Mouse (Mus musculus) yolk sac, embryonic 10.5 days (tissue): ENCODE measurements around the gene Tuba8.

Experiments used
- DNase-seq: peaks from one replicate; pipeline ENCODE4 v3.0.0-alpha.2; 2017; ENCODE audit warnings: low spot score

The Tuba8 gene

GRCm38 (mm10) chr6:121194956-121195731 is 15.4 kb upstream of the Tuba8 start:
- DNase-seq = no peak

GRCm38 (mm10) chr6:121197807-121198365 is 12.6 kb upstream of the Tuba8 start:
- DNase-seq = peak; percentile 80

DNA sequence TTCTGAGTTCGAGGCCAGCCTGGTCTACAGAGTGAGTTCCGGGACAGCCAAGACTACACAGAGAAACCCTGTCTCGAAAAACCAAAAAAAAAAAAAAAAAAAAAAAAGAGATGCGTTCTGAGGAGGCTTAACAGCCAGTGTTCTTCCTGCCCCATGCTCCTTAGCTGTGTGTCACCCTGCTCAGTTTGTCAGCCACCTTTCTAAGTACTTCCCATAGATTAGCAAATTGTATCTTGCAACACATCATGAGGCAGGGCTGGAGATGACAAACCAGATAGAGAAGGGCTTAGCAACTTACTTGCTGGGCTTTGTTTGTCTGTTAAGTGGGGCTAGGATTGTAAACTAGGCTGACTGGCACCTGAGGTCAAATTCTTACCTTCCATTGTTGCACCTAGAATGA is 10.0 kb upstream of the Tuba8 start:
- DNase-seq = no peak

- DNase-seq = peak; percentile 58
Observed at GRCm38 (mm10) chr6:121202026-121202425, 8.5 kb upstream of the Tuba8 start.

GRCm38 (mm10) chr6:121206481-121206880 is 4.0 kb upstream of the Tuba8 start:
- DNase-seq = no peak

DNA sequence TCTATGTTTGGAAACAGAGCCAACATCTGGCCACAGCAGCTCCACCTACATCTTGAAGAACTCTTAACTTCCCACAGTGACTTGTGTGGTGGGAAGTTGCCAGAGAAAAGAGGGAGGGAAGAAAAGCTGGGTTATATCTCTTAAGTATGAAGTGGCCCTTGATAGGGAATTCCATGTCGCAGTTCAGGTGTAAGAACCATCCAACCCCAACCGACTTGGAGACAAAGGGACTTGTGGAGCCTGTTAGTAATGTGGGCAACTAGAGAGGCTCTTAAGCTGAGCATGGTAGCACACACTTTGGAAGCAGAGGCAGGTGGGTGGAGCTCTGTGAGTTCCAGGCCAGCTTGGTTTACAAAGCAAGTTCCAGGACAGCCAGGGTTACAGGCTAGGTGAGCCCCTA is 912 bp upstream of the Tuba8 start:
- DNase-seq = no peak

DNA sequence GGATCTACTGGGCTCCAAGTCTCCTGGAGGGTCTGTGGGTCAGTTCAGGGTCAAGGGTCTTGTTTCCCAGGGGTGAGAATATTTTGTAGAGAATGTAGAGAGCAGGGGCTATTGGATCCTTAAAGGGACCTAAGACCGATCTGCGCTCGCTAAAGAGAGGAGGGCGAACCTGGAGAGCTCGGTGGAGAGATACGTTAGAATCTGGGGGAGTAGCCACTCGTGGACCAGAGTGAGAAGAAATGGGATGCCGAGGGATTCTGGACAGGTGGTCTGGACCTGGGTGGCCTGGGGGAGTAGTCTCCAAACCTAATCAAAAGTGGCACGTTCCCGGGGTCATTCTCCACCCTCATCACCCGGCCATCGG is 412 bp downstream of the Tuba8 start:
- DNase-seq = no peak

GRCm38 (mm10) chr6:121211743-121212142 is 1.2 kb downstream of the Tuba8 start:
- no peak for DNase-seq

- DNase-seq = no peak
Observed at GRCm38 (mm10) chr6:121212988-121213387, 2.5 kb downstream of the Tuba8 start.

GRCm38 (mm10) chr6:121214221-121214620 is 3.7 kb downstream of the Tuba8 start:
- no peak for DNase-seq

DNA sequence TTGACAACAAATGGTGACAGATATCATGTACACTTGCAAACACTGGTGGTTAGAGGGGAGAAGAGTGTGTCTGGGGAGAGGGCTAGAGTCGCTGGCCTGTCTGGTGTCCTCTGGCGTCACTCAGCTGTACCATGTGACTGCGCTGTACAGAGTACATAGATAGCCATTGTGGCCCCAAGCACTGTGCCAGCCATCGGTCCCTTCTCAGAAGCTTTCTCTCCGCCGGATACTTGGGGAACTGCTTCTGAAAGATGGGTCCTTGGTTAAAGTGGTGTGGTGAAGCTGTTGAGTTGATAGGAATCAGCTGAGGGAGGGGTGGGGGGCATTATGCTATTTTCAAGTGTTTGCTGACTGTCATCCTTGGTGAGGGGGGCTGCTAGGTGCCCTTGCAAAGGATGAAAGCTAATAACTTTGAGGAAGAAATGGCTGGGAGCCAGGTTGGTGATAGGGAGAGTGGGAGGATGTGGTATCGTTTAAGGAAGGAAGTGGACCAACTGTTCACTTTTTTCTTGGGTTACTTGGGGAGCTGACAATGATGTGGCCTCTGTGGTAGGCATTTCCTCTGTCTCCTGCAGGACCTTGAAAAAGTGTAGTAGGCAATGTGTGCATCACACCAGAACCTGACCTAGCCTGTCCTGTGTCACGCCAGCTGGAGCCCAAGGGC is 4.3 kb downstream of the Tuba8 start:
- no peak for DNase-seq

DNA sequence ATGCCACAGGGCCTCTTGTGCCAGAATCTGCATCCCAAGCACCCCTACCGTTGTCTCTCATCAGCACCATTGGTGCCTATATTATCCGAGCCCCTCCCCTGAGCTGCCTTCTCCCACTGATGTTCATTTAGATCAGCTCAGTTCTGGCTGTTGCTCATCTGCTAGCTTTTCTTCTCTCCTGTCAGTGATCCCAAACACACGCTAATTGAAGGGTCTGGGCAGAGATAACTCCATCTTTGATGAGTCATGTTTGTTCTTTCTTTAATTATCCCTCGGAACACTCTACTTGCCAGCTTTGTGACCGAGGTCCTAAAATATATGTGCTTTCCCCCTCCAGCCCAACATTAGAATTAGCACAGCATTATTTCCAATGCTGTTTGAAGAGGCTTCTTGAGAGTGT is 4.8 kb downstream of the Tuba8 start:
- no peak for DNase-seq

DNA sequence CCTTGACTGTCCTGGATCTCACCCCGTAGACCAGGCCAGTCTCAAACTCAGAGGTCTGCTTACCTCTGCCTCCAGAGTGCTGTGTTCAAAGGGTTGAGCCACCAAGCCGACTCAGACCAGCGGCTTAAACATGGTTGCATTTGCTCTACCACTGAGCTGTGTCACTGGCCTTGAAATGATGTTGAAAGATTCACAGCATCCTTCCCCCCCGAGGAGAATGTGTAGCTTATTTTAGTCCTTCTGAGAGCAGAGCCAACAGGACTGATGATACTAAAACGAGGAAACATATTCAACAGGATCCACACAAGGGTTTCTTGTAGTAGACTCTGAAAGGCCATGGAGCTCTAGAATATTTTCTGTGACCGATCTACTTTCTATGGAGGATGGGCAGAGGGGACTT is 5.4 kb downstream of the Tuba8 start:
- no peak for DNase-seq

DNA sequence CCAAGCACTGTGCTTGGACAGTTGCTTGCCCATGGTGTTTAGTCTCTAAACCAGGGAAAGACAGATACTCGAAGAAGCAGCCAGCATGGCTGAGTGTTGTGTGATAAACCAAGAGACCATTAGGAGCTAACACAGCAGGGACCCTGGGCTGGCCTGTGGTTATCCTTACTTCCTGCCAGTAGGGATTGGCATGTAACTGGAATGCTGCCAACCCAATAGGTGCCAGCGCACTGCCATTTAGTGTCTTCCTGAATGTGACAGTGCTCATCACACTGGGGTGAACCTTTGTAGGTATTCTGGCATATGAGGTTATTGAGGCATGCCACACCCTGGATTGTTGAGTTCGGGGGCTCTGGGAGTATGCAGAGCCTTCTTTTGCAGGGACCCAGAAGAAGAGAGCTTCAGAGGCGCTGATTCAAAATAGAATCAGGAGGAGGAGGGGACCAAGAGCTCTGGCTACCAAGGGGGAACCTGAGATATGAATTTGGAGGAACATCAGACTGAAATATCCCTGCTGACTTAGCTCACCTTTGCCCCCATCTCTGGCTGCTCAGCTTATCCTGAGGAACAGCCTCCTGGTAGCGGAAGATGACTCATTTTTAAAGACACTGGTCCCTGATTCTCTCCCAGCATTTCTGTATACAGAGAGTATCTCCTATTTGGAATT is 6.2 kb downstream of the Tuba8 start:
- no peak for DNase-seq

DNA sequence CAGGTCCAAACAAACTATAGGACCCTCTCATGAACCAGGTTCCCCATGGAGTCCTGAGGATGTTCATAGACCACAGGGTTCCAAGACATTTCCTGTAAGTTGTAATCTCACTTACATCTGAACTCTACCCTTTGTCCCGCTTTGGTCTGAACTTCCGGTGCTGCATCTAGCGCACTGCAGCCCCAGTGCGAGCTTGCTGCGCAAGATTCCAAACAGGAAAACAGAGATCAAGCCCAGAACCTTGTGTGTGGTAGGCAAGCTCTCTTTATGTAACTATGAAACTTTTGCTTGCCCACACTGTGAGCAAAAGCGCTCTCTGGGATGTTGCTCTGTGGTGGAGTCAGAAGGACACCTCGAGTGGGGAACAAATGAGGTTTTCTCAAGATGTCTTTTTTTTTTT is 7.5 kb downstream of the Tuba8 start:
- DNase-seq = no peak

DNA sequence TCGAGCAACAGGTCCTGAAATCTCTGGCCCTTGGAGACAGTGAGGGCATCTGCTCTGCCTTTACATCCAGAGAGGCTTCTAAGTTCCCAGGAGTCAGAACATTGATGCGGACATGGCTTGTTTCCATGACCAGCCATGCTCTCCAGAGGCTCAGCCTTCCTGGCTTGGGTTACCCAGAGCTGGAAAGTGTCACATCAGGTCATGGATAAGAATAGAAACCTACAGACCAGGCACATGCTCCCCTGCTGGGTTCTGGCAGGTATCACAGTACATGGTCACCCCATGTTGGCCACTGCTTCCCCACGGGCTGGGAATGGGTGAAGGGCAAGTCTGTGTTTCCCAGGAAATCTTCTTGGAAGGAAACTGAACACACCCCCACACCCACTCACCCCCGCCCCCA is 8.9 kb downstream of the Tuba8 start:
- DNase-seq = no peak

GRCm38 (mm10) chr6:121220181-121220580 is 9.7 kb downstream of the Tuba8 start:
- DNase-seq = no peak

- DNase-seq = no peak
Observed at GRCm38 (mm10) chr6:121221876-121222597, 11.5 kb downstream of the Tuba8 start.

DNA sequence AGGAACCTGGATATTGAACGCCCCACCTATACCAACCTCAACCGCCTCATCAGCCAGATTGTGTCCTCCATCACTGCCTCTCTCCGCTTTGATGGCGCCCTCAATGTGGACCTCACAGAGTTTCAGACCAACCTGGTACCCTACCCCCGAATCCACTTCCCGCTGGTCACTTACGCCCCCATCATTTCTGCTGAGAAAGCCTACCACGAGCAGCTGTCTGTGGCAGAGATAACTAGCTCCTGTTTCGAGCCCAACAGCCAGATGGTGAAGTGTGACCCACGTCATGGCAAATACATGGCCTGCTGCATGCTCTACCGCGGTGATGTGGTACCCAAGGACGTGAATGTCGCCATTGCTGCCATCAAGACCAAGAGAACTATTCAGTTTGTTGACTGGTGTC is 12.5 kb downstream of the Tuba8 start:
- DNase-seq = no peak

DNA sequence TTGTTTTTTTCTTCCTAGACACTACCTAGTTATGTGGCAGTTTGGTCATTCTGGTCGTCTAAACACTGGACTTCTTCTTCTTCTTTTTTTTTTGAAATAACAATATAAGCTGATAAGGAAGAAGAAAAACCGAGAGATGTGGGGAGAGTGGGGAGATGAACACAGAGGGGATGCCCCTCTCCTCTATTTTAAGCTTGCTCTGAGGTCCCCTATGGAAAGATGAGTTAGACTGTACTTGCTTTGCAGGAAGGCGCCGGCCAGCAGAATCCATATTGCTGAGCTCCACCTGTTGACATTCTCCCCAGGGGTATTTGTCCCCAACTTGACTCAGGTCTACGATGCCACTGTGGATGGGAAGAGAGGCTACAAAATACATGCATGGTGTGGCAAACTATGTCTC is 13.6 kb downstream of the Tuba8 start:
- DNase-seq = no peak

- DNase-seq = peak; percentile 80
Observed at GRCm38 (mm10) chr6:121224993-121225392, 14.5 kb downstream of the Tuba8 start.

DNA sequence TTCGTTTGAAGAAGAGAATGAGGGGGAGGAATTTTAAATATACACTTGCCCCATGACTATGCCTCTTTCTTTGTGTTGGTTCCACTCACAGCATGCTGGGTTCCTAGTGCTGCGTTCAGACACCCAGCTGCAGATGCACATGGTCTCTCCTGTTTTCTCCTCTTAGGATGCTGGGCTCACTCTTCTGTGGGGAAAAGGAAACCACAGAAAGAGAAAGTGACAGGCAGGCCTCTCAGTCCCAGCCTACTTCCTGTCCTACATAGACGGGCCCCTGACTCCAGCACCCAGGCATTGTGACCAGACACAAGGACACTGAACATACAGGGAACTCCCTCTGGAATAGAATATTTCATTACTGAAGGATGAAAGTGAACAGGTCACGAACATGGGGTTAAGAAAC is 15.5 kb downstream of the Tuba8 start:
- no peak for DNase-seq
